Mouse (Mus musculus) forebrain, embryonic 10.5 days (tissue): Measurements from ENCODE around the gene Olfr283. TPM values are rescaled to one million over a fixed set of nuclear protein-coding genes. Genes with fewer than 3 reads are reported as not detected.
"Not testable (repeated sequence)": the region's sequence is repeated elsewhere in the genome, so short reads cannot be mapped to it uniquely, and the experiment has no call there.

ENCODE experiments used
- DNase-seq: peaks from one replicate; pipeline ENCODE4 v3.0.0-alpha.2; 2017; ENCODE audit warnings: low spot score; ENCODE audit errors: extremely low spot score
- H3K27ac ChIP-seq: fragments of 300-500 bp; sonication (generic); 2 replicates; pipeline ENCODE4 v1.5.1; 2016; ENCODE audit warnings: mild to moderate bottlenecking
- H3K27me3 ChIP-seq: fragments of 300-500 bp; sonication (generic); 2 replicates; pipeline ENCODE4 v1.6.1; 2016; ENCODE audit warnings: mild to moderate bottlenecking; ENCODE audit not compliant: poor library complexity, severe bottlenecking
- H3K36me3 ChIP-seq: fragments of 300-500 bp; sonication (generic); replicated peaks from 2 replicates; pipeline ENCODE4 v1.6.1; 2016; ENCODE audit warnings: mild to moderate bottlenecking, moderate library complexity
- H3K4me1 ChIP-seq: fragments of 300-500 bp; sonication (generic); 2 replicates; pipeline ENCODE4 v1.6.1; 2016
- H3K4me3 ChIP-seq: fragments of 300-500 bp; sonication (generic); 2 replicates; pipeline ENCODE4 v1.5.1; 2016; ENCODE audit warnings: mild to moderate bottlenecking, moderate library complexity
- H3K9me3 ChIP-seq: fragments of 300-500 bp; sonication (generic); 2 replicates; pipeline ENCODE4 v1.6.1; 2016; ENCODE audit warnings: mild to moderate bottlenecking, moderate library complexity
- WGBS: fragments of 180-500 bp; shearing (Covaris S2); methylation state at CpG from one replicate; pipeline ENCODE4 v1.1.7; 2016; 5-methylcytosine and 5-hydroxymethylcytosine counted together
- polyA plus RNA-seq: library from polyadenylated mRNA; unstranded; fragments of >200 nt; fragmentation: Nextera tagmentation; extraction: Ambion mirVana; gene quantifications from 2 replicates; pipeline ENCODE4 v1.2.1, GENCODE M21; 2016

The Olfr283 gene
- polyA plus RNA-seq, result not detected in 2 replicates

- H3K4me1 ChIP-seq, result no peaks in the 10 kb centered on the region
Observed at GRCm38 (mm10) chr15:98380846-98381245, at the start of gene Olfr283. TSS of gene Olfr283 (minus strand) at chr15:98380946.

GRCm38 (mm10) chr15:98425188-98425587 is 44.4 kb upstream of the Olfr283 start:
- no peak overlapping the region for H3K27ac ChIP-seq
- no peaks in the 10 kb centered on the region for H3K9me3 ChIP-seq
- WGBS, result 92% methylated on average over 7 of the region's 7 CpGs
- no peaks in the 10 kb centered on the region for H3K36me3 ChIP-seq
- no peak overlapping the region for H3K4me3 ChIP-seq
- peaks cover 15% of the 10 kb centered on the region; the same call in 1 of the 2 replicates for H3K4me1 ChIP-seq
- H3K27me3 ChIP-seq, result no peaks in the 10 kb centered on the region
- no peak for DNase-seq

More at GRCm38 (mm10) chr15:98380846-98381245, at the start of gene Olfr283:
- WGBS, result 90% methylated on average over 6 of the region's 6 CpGs
- no peaks in the 10 kb centered on the region for H3K27me3 ChIP-seq
- no peak for DNase-seq
- no peak within 1 kb of the TSS for H3K4me3 ChIP-seq
- no peaks in the 10 kb centered on the region for H3K36me3 ChIP-seq
- H3K27ac ChIP-seq, result no peak within 1 kb of the TSS
- H3K9me3 ChIP-seq, result no peaks in the 10 kb centered on the region

DNA sequence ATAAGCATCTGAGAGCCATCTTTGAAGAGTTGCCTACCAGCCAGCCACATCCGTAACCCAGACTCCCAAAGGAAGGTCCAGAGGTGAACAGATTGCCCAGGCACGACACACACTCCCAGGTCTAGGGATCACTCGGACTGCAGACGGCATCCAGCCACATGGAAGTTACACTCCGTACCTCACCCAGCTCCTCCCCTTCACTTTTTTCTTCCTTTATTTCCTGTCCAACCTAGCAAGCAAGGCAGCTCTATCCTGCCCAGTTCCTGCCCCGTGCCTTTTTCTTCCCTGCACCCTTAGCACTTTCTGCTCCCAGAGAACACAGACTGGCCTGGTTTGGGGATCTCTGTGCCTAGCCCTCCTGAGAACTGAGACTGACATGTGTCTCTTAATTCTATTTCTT is 44.0 kb upstream of the Olfr283 start:
- Histone ChIP-seq H3K4me1 (peaks cover 15% of the 10 kb centered on the region; the same call in 1 of the 2 replicates), H3K36me3 (no peaks in the 10 kb centered on the region), H3K4me3 (no peak overlapping the region), H3K27ac (0 out of 2 replicates have a peak overlapping the region, but pooled peaks have one; percentile 1), H3K9me3 (no peaks in the 10 kb centered on the region), H3K27me3 (no peaks in the 10 kb centered on the region)
- 75% methylated on average over 6 of the region's 6 CpGs for WGBS
- DNase-seq, result no peak

DNA sequence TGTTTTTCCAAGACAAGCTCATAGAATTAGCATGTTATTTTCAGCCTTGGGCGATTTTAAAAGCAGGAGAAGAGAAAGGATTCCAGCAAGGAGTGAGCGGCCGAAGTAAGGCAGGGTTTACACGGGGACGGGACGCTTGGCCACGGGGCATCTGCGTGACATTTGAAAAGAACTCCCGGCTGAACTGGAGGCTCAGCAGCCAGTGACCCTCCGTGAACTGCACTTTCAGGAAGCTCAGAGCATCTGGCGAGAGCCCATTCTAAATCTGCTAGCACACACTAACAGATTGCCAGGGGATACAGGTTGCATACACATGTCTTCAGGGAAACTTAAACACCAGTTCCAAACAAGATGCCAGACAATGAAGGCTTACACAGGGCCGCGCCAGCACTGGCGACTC is 43.6 kb upstream of the Olfr283 start:
- Histone ChIP-seq H3K36me3 (no peaks in the 10 kb centered on the region), H3K27ac (0 out of 2 replicates have a peak overlapping the region, but pooled peaks have one; percentile 1), H3K9me3 (no peaks in the 10 kb centered on the region), H3K4me1 (peaks cover 15% of the 10 kb centered on the region; the same call in 1 of the 2 replicates), H3K27me3 (no peaks in the 10 kb centered on the region), H3K4me3 (no peak overlapping the region)
- no peak for DNase-seq
- WGBS, result 77% methylated on average over 14 of the region's 14 CpGs

DNA sequence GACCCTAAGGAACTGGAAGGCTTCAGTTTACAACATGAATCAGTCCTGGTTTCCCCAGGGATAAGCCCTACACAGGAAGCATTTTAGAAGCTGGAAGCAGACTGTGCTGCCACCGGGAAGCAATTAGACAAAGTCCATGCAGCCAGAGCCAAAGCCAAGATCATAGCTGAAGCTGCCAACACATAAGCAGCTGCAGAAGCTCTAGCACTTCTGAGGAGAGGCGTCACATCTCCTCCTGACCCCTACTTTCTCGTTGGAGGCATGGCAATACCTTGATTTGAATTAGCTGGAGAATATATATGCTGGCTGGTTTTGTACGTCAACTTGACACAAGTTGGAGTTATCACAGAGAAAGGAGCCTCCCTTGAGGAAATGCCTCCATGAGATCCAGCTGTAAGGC is 40.2 kb upstream of the Olfr283 start:
- no peaks in the 10 kb centered on the region for H3K36me3 ChIP-seq
- no peak overlapping the region for H3K4me3 ChIP-seq
- DNase-seq, result no peak
- H3K4me1 ChIP-seq, result peaks cover 15% of the 10 kb centered on the region; the same call in 1 of the 2 replicates
- no peaks in the 10 kb centered on the region for H3K27me3 ChIP-seq
- H3K9me3 ChIP-seq, result no peaks in the 10 kb centered on the region
- no peak overlapping the region for H3K27ac ChIP-seq
- WGBS, result 75% methylated on average over 4 of the region's 4 CpGs

GRCm38 (mm10) chr15:98418096-98418495 is 37.4 kb upstream of the Olfr283 start:
- WGBS, result 82% methylated on average over 7 of the region's 7 CpGs
- no peak for DNase-seq
- no peak overlapping the region for H3K27ac ChIP-seq

GRCm38 (mm10) chr15:98417285-98417684 is 36.5 kb upstream of the Olfr283 start:
- not testable (repeated sequence) for H3K27ac ChIP-seq, H3K4me3 ChIP-seq, H3K36me3 ChIP-seq, H3K4me1 ChIP-seq, DNase-seq, H3K9me3 ChIP-seq, H3K27me3 ChIP-seq
- 27% methylated on average over 3 of the region's 3 CpGs for WGBS

More at GRCm38 (mm10) chr15:98418096-98418495, 37.4 kb upstream of the Olfr283 start:
- Histone ChIP-seq H3K36me3 (no peaks in the 10 kb centered on the region), H3K4me1 (no peaks in the 10 kb centered on the region), H3K4me3 (no peak overlapping the region), H3K9me3 (no peaks in the 10 kb centered on the region), H3K27me3 (no peaks in the 10 kb centered on the region)

DNA sequence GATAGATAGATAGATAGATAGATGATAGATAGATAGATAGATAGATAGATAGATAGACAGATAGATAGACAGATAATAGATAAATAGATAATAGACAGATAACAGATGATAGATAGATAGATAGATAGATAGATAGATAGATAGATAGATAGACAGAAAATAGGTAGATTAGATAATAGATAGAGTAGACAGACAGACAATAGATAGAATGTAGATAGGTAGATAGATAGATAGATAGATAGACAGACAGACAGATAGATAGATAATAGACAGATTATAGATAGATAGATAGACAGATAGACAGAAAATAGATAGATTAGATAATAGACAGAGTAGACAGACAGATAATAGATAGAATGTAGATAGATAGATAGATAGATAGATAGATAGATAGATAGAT is 36.1 kb upstream of the Olfr283 start:
- not testable (repeated sequence) for H3K4me3 ChIP-seq, DNase-seq, H3K27me3 ChIP-seq, H3K4me1 ChIP-seq, H3K27ac ChIP-seq, H3K9me3 ChIP-seq, H3K36me3 ChIP-seq

DNA sequence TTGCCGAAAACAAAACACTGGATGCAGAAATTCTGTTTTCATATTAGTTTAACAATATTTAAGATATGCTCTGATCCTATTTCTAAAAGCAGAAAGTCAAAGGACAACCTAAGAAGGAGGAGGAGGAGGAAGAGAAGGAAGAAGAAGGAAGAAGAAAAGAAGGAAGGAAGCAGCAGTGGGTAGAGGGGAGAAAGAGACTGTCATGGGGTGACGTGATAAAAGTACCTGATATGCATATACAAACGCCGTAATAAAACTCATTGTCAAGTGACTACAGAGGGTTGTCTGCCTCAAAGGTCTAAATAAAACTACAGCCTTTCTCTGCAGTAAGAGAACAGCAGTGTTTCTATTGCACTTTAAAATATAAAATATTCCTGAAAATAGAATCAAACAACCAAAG is 35.2 kb upstream of the Olfr283 start:
- Histone ChIP-seq H3K4me3 (no peak overlapping the region), H3K4me1 (no peaks in the 10 kb centered on the region), H3K9me3 (no peaks in the 10 kb centered on the region), H3K36me3 (no peaks in the 10 kb centered on the region), H3K27me3 (no peaks in the 10 kb centered on the region), H3K27ac (no peak overlapping the region)
- DNase-seq, result no peak
- WGBS, result 83% methylated on average over 4 of the region's 4 CpGs

DNA sequence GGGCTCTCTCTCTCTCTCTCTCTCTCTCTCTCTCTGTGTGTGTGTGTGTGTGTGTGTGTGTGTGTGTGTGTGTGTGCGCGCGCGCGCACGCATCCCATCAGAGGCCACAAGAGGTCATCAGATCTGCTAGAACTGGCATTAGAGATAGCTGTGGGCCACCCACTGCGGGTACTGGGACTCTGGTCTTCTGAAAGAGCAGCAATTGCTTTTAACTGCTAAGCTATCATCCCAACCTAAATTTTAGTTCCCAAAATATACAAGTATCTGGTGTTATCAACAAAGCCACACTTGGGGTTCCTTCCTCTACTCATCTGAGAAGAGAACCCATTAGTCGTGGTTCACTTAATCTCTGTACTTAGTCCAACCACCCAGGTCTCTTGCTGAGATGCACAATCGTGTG is 29.5 kb upstream of the Olfr283 start:
- Histone ChIP-seq H3K4me1 (no peaks in the 10 kb centered on the region), H3K9me3 (no peaks in the 10 kb centered on the region), H3K27ac (no peak overlapping the region), H3K27me3 (no peaks in the 10 kb centered on the region), H3K4me3 (no peak overlapping the region), H3K36me3 (no peaks in the 10 kb centered on the region)
- DNase-seq, result no peak
- 91% methylated on average over 9 of the region's 9 CpGs for WGBS

GRCm38 (mm10) chr15:98409635-98410034 is 28.9 kb upstream of the Olfr283 start:
- 91% methylated on average over 2 of the region's 2 CpGs for WGBS
- no peak overlapping the region for H3K27ac ChIP-seq
- H3K9me3 ChIP-seq, result no peaks in the 10 kb centered on the region
- H3K4me3 ChIP-seq, result no peak overlapping the region
- H3K4me1 ChIP-seq, result no peaks in the 10 kb centered on the region
- H3K27me3 ChIP-seq, result no peaks in the 10 kb centered on the region
- H3K36me3 ChIP-seq, result no peaks in the 10 kb centered on the region
- DNase-seq, result no peak

DNA sequence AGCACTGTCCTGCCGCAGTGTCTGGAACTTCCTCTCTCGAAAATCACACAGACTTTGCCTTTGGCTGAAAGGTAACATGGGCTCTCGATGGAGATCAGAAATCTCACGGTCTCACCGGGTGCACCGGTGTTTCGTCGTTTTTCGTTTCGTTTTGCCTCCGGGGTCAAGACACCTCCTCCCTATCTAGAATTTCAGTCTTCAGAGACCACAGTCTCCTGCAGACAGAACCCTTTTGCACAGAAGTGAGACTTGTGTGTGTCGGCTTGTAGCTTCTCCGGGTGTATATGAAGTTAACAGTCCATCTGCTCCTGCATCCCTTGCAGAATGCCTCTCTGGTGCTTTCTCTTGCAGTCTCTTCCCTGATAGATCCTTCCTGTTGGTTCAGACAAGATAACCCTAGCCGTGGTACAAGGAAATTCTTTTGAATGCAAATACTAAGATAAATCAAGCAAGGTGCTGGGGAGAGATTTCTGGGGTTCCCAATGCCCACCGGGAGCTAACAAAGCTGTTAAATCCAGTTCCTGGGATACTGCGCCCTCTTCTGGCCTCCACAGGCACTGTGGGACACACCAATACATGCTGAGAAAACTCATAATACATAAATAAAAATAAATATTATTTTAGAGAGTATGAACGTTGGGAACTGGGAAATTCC is 27.8 kb upstream of the Olfr283 start:
- WGBS, result 72% methylated on average over 17 of the region's 17 CpGs
- DNase-seq, result no peak
- H3K27me3 ChIP-seq, result no peaks in the 10 kb centered on the region
- no peaks in the 10 kb centered on the region for H3K36me3 ChIP-seq
- no peak overlapping the region for H3K27ac ChIP-seq
- no peaks in the 10 kb centered on the region for H3K9me3 ChIP-seq
- H3K4me1 ChIP-seq, result no peaks in the 10 kb centered on the region
- H3K4me3 ChIP-seq, result no peak overlapping the region

- Histone ChIP-seq H3K36me3 (no peaks in the 10 kb centered on the region), H3K27ac (no peak overlapping the region), H3K27me3 (no peaks in the 10 kb centered on the region), H3K4me1 (no peaks in the 10 kb centered on the region), H3K9me3 (no peaks in the 10 kb centered on the region), H3K4me3 (no peak overlapping the region)
- 89% methylated on average over 10 of the region's 10 CpGs for WGBS
- DNase-seq, result no peak
Observed at GRCm38 (mm10) chr15:98402356-98402755, 21.6 kb upstream of the Olfr283 start.
